Mouse (Mus musculus): ENCODE measurements around the gene Pex16. TPM values are rescaled to one million over a fixed set of nuclear protein-coding genes. Genes with fewer than 3 reads are reported as not detected.

The Pex16 gene
- polyA plus RNA-seq, 1 experiment = 81.9 TPM

- H3K36me3 ChIP-seq (ENCODE audit: control insufficient read depth, insufficient read depth, low read length) = no peaks in the 10 kb centered on the region
- TF ChIP-seq CTCF (conservative IDR thresholded peaks at IDR 0.05; ENCODE audit: insufficient read depth, insufficient read length, low read depth, low read length) (no peak), POLR2A (IDR thresholded peaks at IDR 0.05; ENCODE audit: low read depth, low read length) (no peak)
- DNase-seq = no peak
- H3K27ac ChIP-seq (ENCODE audit: insufficient read depth, low read depth, low read length) = no peak overlapping the region
- no peak overlapping the region for H3K4me3 ChIP-seq (ENCODE audit: insufficient read depth, low read depth, low read length)
- peaks cover 25% of the 10 kb centered on the region; the same call in 1 of the 2 replicates for H3K4me1 ChIP-seq (ENCODE audit: control insufficient read depth, insufficient read depth, low read length)
- no peaks in the 10 kb centered on the region for H3K27me3 ChIP-seq (replicated peaks; ENCODE audit: control insufficient read depth, insufficient read depth, low read length)
- 86% methylated on average over 5 of the region's 5 CpGs for WGBS
Observed at GRCm38 (mm10) chr2:92403776-92404319, 29.4 kb downstream of the Pex16 start.

- Histone ChIP-seq H3K27me3 (replicated peaks; ENCODE audit: control insufficient read depth, insufficient read depth, low read length) (no peaks in the 10 kb centered on the region), H3K36me3 (ENCODE audit: control insufficient read depth, insufficient read depth, low read length) (no peaks in the 10 kb centered on the region), H3K27ac (ENCODE audit: insufficient read depth, low read depth, low read length) (no peak overlapping the region), H3K4me3 (ENCODE audit: insufficient read depth, low read depth, low read length) (no peak overlapping the region), H3K4me1 (ENCODE audit: control insufficient read depth, insufficient read depth, low read length) (peaks cover 28% of the 10 kb centered on the region; the same call in 1 of the 2 replicates)
- no peak for TF ChIP-seq CTCF (conservative IDR thresholded peaks at IDR 0.05; ENCODE audit: insufficient read depth, insufficient read length, low read depth, low read length)
- TF ChIP-seq POLR2A (IDR thresholded peaks at IDR 0.05; ENCODE audit: low read depth, low read length) = no peak
- DNase-seq = no peak
- 76% methylated on average over 6 of the region's 6 CpGs for WGBS
Observed at GRCm38 (mm10) chr2:92404737-92405136, 30.3 kb downstream of the Pex16 start.

GRCm38 (mm10) chr2:92405687-92406086 lies 31.2 kb downstream of the Pex16 start:
- DNase-seq = no peak
- Histone ChIP-seq H3K4me1 (ENCODE audit: control insufficient read depth, insufficient read depth, low read length) (peaks cover 28% of the 10 kb centered on the region; the same call in 1 of the 2 replicates), H3K4me3 (ENCODE audit: insufficient read depth, low read depth, low read length) (no peak overlapping the region), H3K27me3 (replicated peaks; ENCODE audit: control insufficient read depth, insufficient read depth, low read length) (no peaks in the 10 kb centered on the region), H3K36me3 (ENCODE audit: control insufficient read depth, insufficient read depth, low read length) (no peaks in the 10 kb centered on the region), H3K27ac (ENCODE audit: insufficient read depth, low read depth, low read length) (no peak overlapping the region)
- 94% methylated on average over 7 of the region's 7 CpGs for whole genome bisulfite sequencing
- TF ChIP-seq CTCF (conservative IDR thresholded peaks at IDR 0.05; ENCODE audit: insufficient read depth, insufficient read length, low read depth, low read length) = no peak
- TF ChIP-seq POLR2A (IDR thresholded peaks at IDR 0.05; ENCODE audit: low read depth, low read length) = no peak

- peaks cover 14% of the 10 kb centered on the region; the same call in 1 of the 2 replicates for H3K4me1 ChIP-seq (ENCODE audit: control insufficient read depth, insufficient read depth, low read length)
- H3K27me3 ChIP-seq (replicated peaks; ENCODE audit: control insufficient read depth, insufficient read depth, low read length) = no peaks in the 10 kb centered on the region
- TF ChIP-seq CTCF (conservative IDR thresholded peaks at IDR 0.05; ENCODE audit: insufficient read depth, insufficient read length, low read depth, low read length) = no peak
- TF ChIP-seq POLR2A (IDR thresholded peaks at IDR 0.05; ENCODE audit: low read depth, low read length) = no peak
- H3K36me3 ChIP-seq (ENCODE audit: control insufficient read depth, insufficient read depth, low read length) = peaks cover 2% of the 10 kb centered on the region
- H3K27ac ChIP-seq (ENCODE audit: insufficient read depth, low read depth, low read length) = peak overlapping the region; percentile 62
- DNase-seq = peak; percentile 83
- WGBS = 68% methylated on average over 18 of the region's 18 CpGs
- no peak overlapping the region for H3K4me3 ChIP-seq (ENCODE audit: insufficient read depth, low read depth, low read length)
Observed at GRCm38 (mm10) chr2:92408309-92409045, 34.0 kb downstream of the Pex16 start.

GRCm38 (mm10) chr2:92411705-92412104 lies 37.2 kb downstream of the Pex16 start:
- no peak overlapping the region for H3K4me3 ChIP-seq (ENCODE audit: insufficient read depth, low read depth, low read length)
- WGBS = 68% methylated on average over 10 of the region's 10 CpGs
- DNase-seq = peak; percentile 55
- H3K27me3 ChIP-seq (replicated peaks; ENCODE audit: control insufficient read depth, insufficient read depth, low read length) = no peaks in the 10 kb centered on the region
- peaks cover 4% of the 10 kb centered on the region for H3K36me3 ChIP-seq (ENCODE audit: control insufficient read depth, insufficient read depth, low read length)
- peaks cover 11% of the 10 kb centered on the region; the same call in 1 of the 2 replicates for H3K4me1 ChIP-seq (ENCODE audit: control insufficient read depth, insufficient read depth, low read length)
- peak overlapping the region; percentile 29; the same call in 1 of the 2 replicates for H3K27ac ChIP-seq (ENCODE audit: insufficient read depth, low read depth, low read length)
- TF ChIP-seq CTCF (conservative IDR thresholded peaks at IDR 0.05; ENCODE audit: insufficient read depth, insufficient read length, low read depth, low read length) (no peak), POLR2A (IDR thresholded peaks at IDR 0.05; ENCODE audit: low read depth, low read length) (no peak)

- peak overlapping the region; percentile 86 for H3K27ac ChIP-seq (ENCODE audit: insufficient read depth, low read depth, low read length)
- H3K4me3 ChIP-seq (ENCODE audit: insufficient read depth, low read depth, low read length) = no peak overlapping the region
- H3K27me3 ChIP-seq (replicated peaks; ENCODE audit: control insufficient read depth, insufficient read depth, low read length) = no peaks in the 10 kb centered on the region
- 53% methylated on average over 7 of the region's 7 CpGs for WGBS
- DNase-seq = peak; percentile 79
- TF ChIP-seq POLR2A (IDR thresholded peaks at IDR 0.05; ENCODE audit: low read depth, low read length) (no peak), CTCF (conservative IDR thresholded peaks at IDR 0.05; ENCODE audit: insufficient read depth, insufficient read length, low read depth, low read length) (no peak)
- H3K36me3 ChIP-seq (ENCODE audit: control insufficient read depth, insufficient read depth, low read length) = no peaks in the 10 kb centered on the region; the same call in none of the 2 replicates
- peaks cover 46% of the 10 kb centered on the region for H3K4me1 ChIP-seq (ENCODE audit: control insufficient read depth, insufficient read depth, low read length)
Observed at GRCm38 (mm10) chr2:92421723-92422387, 47.4 kb downstream of the Pex16 start.

All from kidney, adult 2 months (tissue).